In the genomic region with DNA sequence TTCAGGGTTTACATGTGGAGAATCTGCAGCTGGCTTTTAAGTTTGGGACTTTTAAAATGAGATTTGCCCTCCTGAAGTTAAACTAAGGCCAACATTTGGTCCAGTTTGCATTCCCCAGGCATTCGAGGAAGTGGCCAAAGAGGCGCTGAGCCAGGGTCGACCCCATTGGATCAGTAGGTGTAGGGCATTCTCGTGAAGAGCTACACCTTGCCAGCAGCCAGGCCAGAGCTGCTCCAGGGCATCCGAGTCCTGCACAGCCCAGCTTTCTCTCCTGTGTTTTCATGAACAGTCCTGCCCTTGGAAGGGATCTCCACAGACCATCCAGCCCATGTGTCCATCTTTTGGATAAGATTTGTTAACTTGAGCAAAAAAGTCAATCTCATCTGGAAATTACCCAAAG, we compare ENCODE assay signal across 21 mouse cellular contexts. TPM values are rescaled to one million over a fixed set of nuclear protein-coding genes. Genes with fewer than 3 reads are reported as not detected.
DNase-seq lines count a peak whose midpoint lies in the region; ATAC-seq lines count a peak whose summit lies in the region.
"Had no signal": no experiment of that assay in that cellular context is flagged by ENCODE, and none has a peak within 500 bp of the region (broad histone marks: within the 10 kb centered on the region; RNA-seq: fewer than 3 reads in every experiment).

No protein-coding gene starts in this region.

- ATAC-seq in heart, embryonic 11.5 days (replicated peaks; ENCODE audit: insufficient number of reproducible peaks, low FRiP score, low TSS enrichment) = no peak
- no peak for ATAC-seq in lung, embryonic 15.5 days (ENCODE audit: borderline replicate concordance, extremely low read depth, low FRiP score, low TSS enrichment)
- ATAC-seq: forebrain, embryonic 14.5 days; forebrain, embryonic 16.5 days had no signal

- no peak overlapping the region for H3K27ac ChIP-seq in heart, embryonic 11.5 days (ENCODE audit: low read depth, low read length)
- peak overlapping the region; percentile 69; the same call in 1 of the 2 replicates for H3K27ac ChIP-seq in lung, embryonic 15.5 days
- H3K27ac ChIP-seq: embryonic facial prominence, embryonic 13.5 days; embryonic facial prominence, embryonic 15.5 days; forebrain, embryonic 10.5 days; forebrain, embryonic 12.5 days had no signal

- no peaks in the 10 kb centered on the region for H3K9me3 ChIP-seq in heart, embryonic 11.5 days (replicated peaks; ENCODE audit: control insufficient read depth, low read length)
- H3K9me3 ChIP-seq in lung, embryonic 15.5 days = no peaks in the 10 kb centered on the region
- H3K9me3 ChIP-seq: embryonic facial prominence, embryonic 13.5 days; embryonic facial prominence, embryonic 15.5 days; forebrain, embryonic 10.5 days; forebrain, embryonic 12.5 days had no signal

- H3K36me3 ChIP-seq in heart, embryonic 11.5 days (ENCODE audit: control insufficient read depth, insufficient read depth, low read length) = no peaks in the 10 kb centered on the region
- no peaks in the 10 kb centered on the region for H3K36me3 ChIP-seq in lung, embryonic 15.5 days
- H3K36me3 ChIP-seq: forebrain, embryonic 12.5 days had no signal

- WGBS in heart, embryonic 11.5 days (ENCODE audit: insufficient replicate concordance) = 84% methylated on average over 5 of the region's 5 CpGs
- WGBS in lung, embryonic 15.5 days = 84% methylated on average over 5 of the region's 5 CpGs

- peak; percentile 92 for DNase-seq in heart, adult 11 months
- no peak for DNase-seq in lung, postnatal 25 days (ENCODE audit: low spot score)
- DNase-seq: adrenal gland, adult 2 months; adrenal gland, postnatal 10 days; adrenal gland, postnatal 25 days; cerebellum, adult 11 months; cerebellum, adult 18-20 months; cerebellum, adult 8-10 months; cerebellum, adult 9-11 months; cerebellum, postnatal 14 days; cerebellum, postnatal 36 days; embryo, embryonic 11 days had no signal

- no peak overlapping the region for H3K4me3 ChIP-seq in heart, embryonic 11.5 days (ENCODE audit: low read depth, low read length)
- no peak overlapping the region for H3K4me3 ChIP-seq in lung, embryonic 15.5 days
- H3K4me3 ChIP-seq: embryonic facial prominence, embryonic 13.5 days; embryonic facial prominence, embryonic 15.5 days; erythroblast, embryonic 14.5 days; forebrain, embryonic 10.5 days; forebrain, embryonic 12.5 days had no signal

- H3K9ac ChIP-seq in heart, embryonic 11.5 days (ENCODE audit: low read depth, low read length) = no peak overlapping the region
- H3K9ac ChIP-seq in lung, embryonic 15.5 days = no peak overlapping the region
- H3K9ac ChIP-seq: embryonic facial prominence, embryonic 13.5 days; embryonic facial prominence, embryonic 15.5 days; forebrain, embryonic 12.5 days had no signal

- no peaks in the 10 kb centered on the region for H3K27me3 ChIP-seq in heart, embryonic 11.5 days (ENCODE audit: control insufficient read depth, insufficient read depth, low read length)
- H3K27me3 ChIP-seq in lung, embryonic 15.5 days = no peaks in the 10 kb centered on the region
- H3K27me3 ChIP-seq: embryonic facial prominence, embryonic 13.5 days; embryonic facial prominence, embryonic 15.5 days; forebrain, embryonic 12.5 days had no signal

- H3K4me2 ChIP-seq in heart, embryonic 11.5 days = no peak overlapping the region
- no peak overlapping the region for H3K4me2 ChIP-seq in lung, embryonic 15.5 days
- H3K4me2 ChIP-seq: embryonic facial prominence, embryonic 13.5 days; embryonic facial prominence, embryonic 15.5 days; forebrain, embryonic 12.5 days had no signal

- peaks cover 7% of the 10 kb centered on the region; the same call in 1 of the 2 replicates for H3K4me1 ChIP-seq in heart, embryonic 11.5 days (ENCODE audit: control insufficient read depth, insufficient read depth, low read length)
- H3K4me1 ChIP-seq in lung, embryonic 15.5 days = peaks cover 39% of the 10 kb centered on the region
- H3K4me1 ChIP-seq: forebrain, embryonic 10.5 days; forebrain, embryonic 12.5 days had no signal

RNA-seq across cellular contexts. Expression of a gene that starts 20.1 kb away (rescaled TPM):
- 92.4 and 95.9 TPM in 2 replicates for polyA plus RNA-seq in heart, embryonic 11.5 days (2014; fragmentation: Nextera tagmentation; extraction: Ambion mirVana)
- 100 and 102 TPM in 2 replicates for polyA plus RNA-seq in lung, embryonic 15.5 days (2015; fragmentation: Nextera tagmentation; extraction: Ambion mirVana)

RNA-seq across cellular contexts. Expression of a gene that starts 27.6 kb away (rescaled TPM):
- polyA plus RNA-seq in heart, embryonic 11.5 days (2014; fragmentation: Nextera tagmentation; extraction: Ambion mirVana) = 14.3 and 19.4 TPM in 2 replicates
- 13.0 and 13.8 TPM in 2 replicates for polyA plus RNA-seq in lung, embryonic 15.5 days (2015; fragmentation: Nextera tagmentation; extraction: Ambion mirVana)

RNA-seq across cellular contexts. Expression of a gene that starts 49.5 kb away (rescaled TPM):
- polyA plus RNA-seq in heart, embryonic 11.5 days (2014; fragmentation: Nextera tagmentation; extraction: Ambion mirVana) = 81.2 and 82.3 TPM in 2 replicates
- 147 and 157 TPM in 2 replicates for polyA plus RNA-seq in lung, embryonic 15.5 days (2015; fragmentation: Nextera tagmentation; extraction: Ambion mirVana)

RNA-seq across cellular contexts. Expression of a gene that starts 54.3 kb away (rescaled TPM):
- polyA plus RNA-seq in heart, embryonic 11.5 days (2014; fragmentation: Nextera tagmentation; extraction: Ambion mirVana) = 43.2 and 55.1 TPM in 2 replicates
- 78.0 and 80.1 TPM in 2 replicates for polyA plus RNA-seq in lung, embryonic 15.5 days (2015; fragmentation: Nextera tagmentation; extraction: Ambion mirVana)
